Mouse (Mus musculus) liver, embryonic 11.5 days (tissue): Measurements from ENCODE around the gene Agap2. TPM values are rescaled to one million over a fixed set of nuclear protein-coding genes. Genes with fewer than 3 reads are reported as not detected.

Source experiments
- ATAC-seq: fragments of 200-750 bp; cut with Nextera tagmentation; replicated peaks from 2 replicates; pipeline ENCODE4 v1.8.0; 2017; ENCODE audit warnings: moderate number of reproducible peaks, mild to moderate bottlenecking, moderate TSS enrichment, moderate library complexity; ENCODE audit not compliant: low FRiP score
- DNase-seq: peaks from one replicate; pipeline ENCODE4 v3.0.0-alpha.2; 2017; ENCODE audit warnings: low spot score
- H3K27ac ChIP-seq: fragments of 300-500 bp; sonication (generic); 2 replicates; pipeline ENCODE4 v1.5.1; 2014; ENCODE audit warnings: mild to moderate bottlenecking, low read depth, low read length, control low read depth
- H3K27me3 ChIP-seq: fragments of 300-500 bp; sonication (generic); replicated peaks from 2 replicates; pipeline ENCODE4 v1.6.1; 2014; ENCODE audit warnings: low read length, mixed read lengths; ENCODE audit not compliant: control insufficient read depth, insufficient read depth
- H3K36me3 ChIP-seq: fragments of 300-500 bp; sonication (generic); 2 replicates; pipeline ENCODE4 v1.6.1; 2014; ENCODE audit warnings: mild to moderate bottlenecking, low read length, moderate library complexity, mixed read lengths; ENCODE audit not compliant: control insufficient read depth, insufficient read depth
- H3K4me1 ChIP-seq: fragments of 300-500 bp; sonication (generic); replicated peaks from 2 replicates; pipeline ENCODE4 v1.6.1; 2014; ENCODE audit warnings: low read length, mixed read lengths; ENCODE audit not compliant: control insufficient read depth, insufficient read depth
- H3K4me2 ChIP-seq: fragments of 300-500 bp; sonication (generic); 2 replicates; pipeline ENCODE4 v1.6.1; 2014; ENCODE audit warnings: mild to moderate bottlenecking, control low read depth, moderate library complexity
- H3K4me3 ChIP-seq: fragments of 300-500 bp; sonication (generic); 2 replicates; pipeline ENCODE4 v1.5.1; 2014; ENCODE audit warnings: low read depth, low read length, control low read depth
- H3K9ac ChIP-seq: fragments of 300-500 bp; sonication (generic); 2 replicates; pipeline ENCODE4 v1.6.1; 2014; ENCODE audit warnings: low read depth, low read length, control low read depth
- H3K9me3 ChIP-seq: fragments of 300-500 bp; sonication (generic); 2 replicates; pipeline ENCODE4 v1.6.1; 2016; ENCODE audit warnings: low read length, inconsistent platforms, mixed read lengths; ENCODE audit not compliant: control insufficient read depth
- WGBS: fragments of 180-500 bp; shearing (Covaris S2); extraction: QIAGEN DNeasy Blood & Tissue Kit; methylation state at CpG from one replicate; pipeline ENCODE4 v1.1.7; 2014; 5-methylcytosine and 5-hydroxymethylcytosine counted together
- polyA plus RNA-seq: library from polyadenylated mRNA; unstranded; fragments of >200 nt; fragmentation: Nextera tagmentation; extraction: Ambion mirVana; gene quantifications from 2 replicates; pipeline ENCODE4 v1.2.1, GENCODE M21; 2014

Gene Agap2
- polyA plus RNA-seq, 1 experiment from 2014 or later: 2.2 TPM

- WGBS: 19% methylated on average over 5 of the region's 5 CpGs
- ATAC-seq: no peak
- peak overlapping the region; percentile 78 for H3K9ac ChIP-seq
- H3K36me3 ChIP-seq: no peaks in the 10 kb centered on the region
- no peaks in the 10 kb centered on the region for H3K9me3 ChIP-seq
- H3K27me3 ChIP-seq: peaks cover 16% of the 10 kb centered on the region
- H3K4me1 ChIP-seq: peaks cover 7% of the 10 kb centered on the region
- H3K27ac ChIP-seq: peak overlapping the region; percentile 34; the same call in 1 of the 2 replicates
- peak overlapping the region; percentile 86 for H3K4me3 ChIP-seq
- peak overlapping the region; percentile 100 for H3K4me2 ChIP-seq
- no peak for DNase-seq
Observed at GRCm38 (mm10) chr10:127042468-127043115, 32.5 kb upstream of the Agap2 start.

- Histone ChIP-seq H3K4me3 (no peak overlapping the region), H3K27ac (no peak overlapping the region), H3K36me3 (no peaks in the 10 kb centered on the region), H3K9me3 (no peaks in the 10 kb centered on the region), H3K4me1 (peaks cover 7% of the 10 kb centered on the region), H3K27me3 (peaks cover 22% of the 10 kb centered on the region), H3K4me2 (peak overlapping the region; percentile 14), H3K9ac (peak overlapping the region; percentile 14; the same call in 1 of the 2 replicates)
- no peak for DNase-seq
- WGBS: 93% methylated on average over 6 of the region's 6 CpGs
- ATAC-seq: no peak
Observed at GRCm38 (mm10) chr10:127043187-127043586, 31.9 kb upstream of the Agap2 start.

GRCm38 (mm10) chr10:127047954-127048353 is 27.1 kb upstream of the Agap2 start, which contains the start of gene Cyp27b1:
Cyp27b1 (plus strand) TSS chr10:127048250.
- no peak for DNase-seq
- H3K9ac ChIP-seq: no peak within 1 kb of the TSS
- 0 out of 2 replicates have a peak, but pooled peaks have one; percentile 4 for ATAC-seq
- WGBS: 27% methylated on average over 5 of the region's 5 CpGs
- H3K27ac ChIP-seq: no peak within 1 kb of the TSS
- peak within 1 kb of the TSS; percentile 30; the same call in 1 of the 2 replicates for H3K4me2 ChIP-seq
- H3K4me1 ChIP-seq: peaks cover 4% of the 10 kb centered on the region
- H3K9me3 ChIP-seq: no peaks in the 10 kb centered on the region
- no peak within 1 kb of the TSS; the same call in 1 of the 2 replicates for H3K4me3 ChIP-seq
- H3K36me3 ChIP-seq: no peaks in the 10 kb centered on the region
- H3K27me3 ChIP-seq: peaks cover 56% of the 10 kb centered on the region

- H3K27me3 ChIP-seq: peaks cover 56% of the 10 kb centered on the region
- H3K4me2 ChIP-seq: peak overlapping the region; percentile 30
- H3K4me1 ChIP-seq: peaks cover 3% of the 10 kb centered on the region; the same call in 1 of the 2 replicates
- DNase-seq (no peak), ATAC-seq (no peak)
- H3K36me3 ChIP-seq: no peaks in the 10 kb centered on the region
- WGBS: 7% methylated on average over 35 of the region's 35 CpGs
- H3K27ac ChIP-seq: no peak overlapping the region
- H3K9me3 ChIP-seq: no peaks in the 10 kb centered on the region
- H3K9ac ChIP-seq: no peak overlapping the region
- H3K4me3 ChIP-seq: no peak overlapping the region; the same call in 1 of the 2 replicates
Observed at GRCm38 (mm10) chr10:127048608-127049394, 26.3 kb upstream of the Agap2 start.

GRCm38 (mm10) chr10:127049395-127050118 is 25.5 kb upstream of the Agap2 start:
- Histone ChIP-seq H3K27me3 (peaks cover 56% of the 10 kb centered on the region), H3K4me3 (peak overlapping the region; percentile 5; the same call in 1 of the 2 replicates), H3K9me3 (no peaks in the 10 kb centered on the region), H3K9ac (no peak overlapping the region), H3K27ac (no peak overlapping the region), H3K4me2 (peak overlapping the region; percentile 30), H3K4me1 (peaks cover 3% of the 10 kb centered on the region; the same call in 1 of the 2 replicates), H3K36me3 (no peaks in the 10 kb centered on the region)
- DNase-seq: no peak
- 0 out of 2 replicates have a peak, but pooled peaks have one; percentile 30 for ATAC-seq
- WGBS: 3% methylated on average over 29 of the region's 29 CpGs

GRCm38 (mm10) chr10:127050119-127050474 is 25.0 kb upstream of the Agap2 start:
- 12% methylated on average over 10 of the region's 10 CpGs for WGBS
- no peak overlapping the region for H3K27ac ChIP-seq
- no peak overlapping the region for H3K9ac ChIP-seq
- no peak overlapping the region for H3K4me2 ChIP-seq
- DNase-seq (no peak), ATAC-seq (no peak)
- H3K36me3 ChIP-seq: no peaks in the 10 kb centered on the region
- peaks cover 3% of the 10 kb centered on the region; the same call in 1 of the 2 replicates for H3K4me1 ChIP-seq
- no peaks in the 10 kb centered on the region for H3K9me3 ChIP-seq
- H3K27me3 ChIP-seq: peaks cover 56% of the 10 kb centered on the region
- H3K4me3 ChIP-seq: no peak overlapping the region

GRCm38 (mm10) chr10:127054646-127055045 is 20.4 kb upstream of the Agap2 start:
- Histone ChIP-seq H3K9ac (no peak overlapping the region), H3K27ac (no peak overlapping the region), H3K9me3 (no peaks in the 10 kb centered on the region), H3K36me3 (no peaks in the 10 kb centered on the region), H3K4me2 (no peak overlapping the region), H3K27me3 (peaks cover 57% of the 10 kb centered on the region), H3K4me1 (peaks cover 11% of the 10 kb centered on the region; the same call in 1 of the 2 replicates), H3K4me3 (no peak overlapping the region)
- DNase-seq (no peak), ATAC-seq (no peak)
- WGBS: 52% methylated on average over 4 of the region's 4 CpGs

- Histone ChIP-seq H3K9ac (no peak overlapping the region), H3K4me1 (peaks cover 11% of the 10 kb centered on the region), H3K27me3 (peaks cover 57% of the 10 kb centered on the region), H3K9me3 (no peaks in the 10 kb centered on the region), H3K4me3 (no peak overlapping the region), H3K4me2 (no peak overlapping the region), H3K27ac (no peak overlapping the region), H3K36me3 (no peaks in the 10 kb centered on the region)
- DNase-seq (no peak), ATAC-seq (no peak)
- 65% methylated on average over 8 of the region's 8 CpGs for WGBS
Observed at GRCm38 (mm10) chr10:127055406-127055805, 19.7 kb upstream of the Agap2 start.
